Mouse (Mus musculus) gastrocnemius, adult 18-20 months (tissue): ENCODE data around the gene Nrxn3. TPM values are rescaled to one million over a fixed set of nuclear protein-coding genes. Genes with fewer than 3 reads are reported as not detected.

ENCODE experiments used
- DNase-seq: peaks from one replicate; pipeline ENCODE4 v3.0.0; 2021; ENCODE audit warnings: low spot score
- total RNA-seq, 2 experiments: library from RNA; stranded (reverse); gene quantifications; 2 replicates each; pipeline ENCODE4 v1.2.3; 2021

Gene Nrxn3
- total RNA-seq, 2 experiments from 2014 or later: 0.05 TPM

- no peak for DNase-seq
Measured at GRCm38 (mm10) chr12:89174306-89175159, 451.9 kb downstream of the Nrxn3 start.

GRCm38 (mm10) chr12:89179970-89180666, 457.4 kb downstream of the Nrxn3 start:
- DNase-seq: no peak

- no peak for DNase-seq
Measured at GRCm38 (mm10) chr12:89181157-89181561, 458.5 kb downstream of the Nrxn3 start.

- no peak for DNase-seq
Measured at GRCm38 (mm10) chr12:89198764-89199525, 476.3 kb downstream of the Nrxn3 start.

GRCm38 (mm10) chr12:89211608-89212007, 488.9 kb downstream of the Nrxn3 start:
- no peak for DNase-seq

GRCm38 (mm10) chr12:89239826-89240225, 517.1 kb downstream of the Nrxn3 start:
- no peak for DNase-seq

- DNase-seq: no peak
Measured at GRCm38 (mm10) chr12:89241554-89241953, 518.9 kb downstream of the Nrxn3 start.

- DNase-seq: no peak
Measured at GRCm38 (mm10) chr12:89242476-89242875, 519.8 kb downstream of the Nrxn3 start.

- no peak for DNase-seq
Measured at GRCm38 (mm10) chr12:89255275-89255892, 532.7 kb downstream of the Nrxn3 start.

GRCm38 (mm10) chr12:89258879-89259278, 536.2 kb downstream of the Nrxn3 start:
- no peak for DNase-seq

- no peak for DNase-seq
Measured at GRCm38 (mm10) chr12:89260076-89260475, 537.4 kb downstream of the Nrxn3 start.

GRCm38 (mm10) chr12:89262261-89262660, 539.6 kb downstream of the Nrxn3 start:
- DNase-seq: no peak

GRCm38 (mm10) chr12:89282362-89283343, 560.0 kb downstream of the Nrxn3 start:
- DNase-seq: no peak

- DNase-seq: no peak
Measured at GRCm38 (mm10) chr12:89284412-89284811, 561.7 kb downstream of the Nrxn3 start.

GRCm38 (mm10) chr12:89287037-89287436, 564.4 kb downstream of the Nrxn3 start:
- DNase-seq: peak; percentile 21

GRCm38 (mm10) chr12:89289589-89290274, 567.1 kb downstream of the Nrxn3 start:
- peak; percentile 12 for DNase-seq

GRCm38 (mm10) chr12:89290736-89291574, 568.3 kb downstream of the Nrxn3 start:
- no peak for DNase-seq

- peak; percentile 57 for DNase-seq
Measured at GRCm38 (mm10) chr12:89302011-89302410, 579.3 kb downstream of the Nrxn3 start.

- DNase-seq: no peak
Measured at GRCm38 (mm10) chr12:89310200-89310599, 587.5 kb downstream of the Nrxn3 start.
